Mouse (Mus musculus): ENCODE measurements at regions not wholly inside any gene's neighbourhood (a gene's known extent, or its start where the extent isn't known, plus 50 kb on each side); places are given as distances from the start of the nearest gene placed in this dataset.

- WGBS: 96% methylated on average over 3 of the region's 3 CpGs
- H3K9ac ChIP-seq (replicated peaks): no peak overlapping the region
- H3K36me3 ChIP-seq: no peaks in the 10 kb centered on the region
- H3K4me3 ChIP-seq (replicated peaks): no peak overlapping the region
- no peak for ATAC-seq
- H3K4me1 ChIP-seq (replicated peaks): no peaks in the 10 kb centered on the region
- H3K27me3 ChIP-seq: no peaks in the 10 kb centered on the region
- H3K4me2 ChIP-seq (replicated peaks): no peak overlapping the region
- no peaks in the 10 kb centered on the region for H3K9me3 ChIP-seq
- no peak overlapping the region for H3K27ac ChIP-seq
Measured at GRCm38 (mm10) chr1:78876156-78876555, 59.6 kb downstream of the Kcne4 start.

GRCm38 (mm10) chr1:78879246-78879645 lies 62.7 kb downstream of the Kcne4 start:
- no peak for ATAC-seq
- 55% methylated on average over 2 of the region's 2 CpGs for WGBS
- no peak overlapping the region for H3K27ac ChIP-seq
- H3K4me3 ChIP-seq (replicated peaks): no peak overlapping the region
- H3K4me2 ChIP-seq (replicated peaks): no peak overlapping the region
- no peaks in the 10 kb centered on the region for H3K36me3 ChIP-seq
- H3K27me3 ChIP-seq: no peaks in the 10 kb centered on the region
- no peak overlapping the region for H3K9ac ChIP-seq (replicated peaks)
- no peaks in the 10 kb centered on the region for H3K9me3 ChIP-seq
- no peaks in the 10 kb centered on the region for H3K4me1 ChIP-seq (replicated peaks)

GRCm38 (mm10) chr1:78882455-78882854 lies 65.9 kb downstream of the Kcne4 start:
- 91% methylated on average over 3 of the region's 3 CpGs for WGBS
- H3K4me1 ChIP-seq (replicated peaks): no peaks in the 10 kb centered on the region
- no peaks in the 10 kb centered on the region for H3K27me3 ChIP-seq

GRCm38 (mm10) chr1:78889241-78889640 lies 72.7 kb downstream of the Kcne4 start:
- no peak overlapping the region for H3K27ac ChIP-seq
- H3K36me3 ChIP-seq: no peaks in the 10 kb centered on the region
- ATAC-seq: no peak
- H3K4me1 ChIP-seq (replicated peaks): no peaks in the 10 kb centered on the region
- no peak overlapping the region for H3K4me3 ChIP-seq (replicated peaks)
- H3K9me3 ChIP-seq: no peaks in the 10 kb centered on the region
- H3K9ac ChIP-seq (replicated peaks): no peak overlapping the region
- 86% methylated on average over 9 of the region's 9 CpGs for WGBS
- no peaks in the 10 kb centered on the region for H3K27me3 ChIP-seq
- H3K4me2 ChIP-seq (replicated peaks): no peak overlapping the region

More at GRCm38 (mm10) chr1:78882455-78882854, 65.9 kb downstream of the Kcne4 start:
- Histone ChIP-seq H3K9me3 (no peaks in the 10 kb centered on the region), H3K4me3 (replicated peaks) (no peak overlapping the region), H3K36me3 (no peaks in the 10 kb centered on the region), H3K9ac (replicated peaks) (no peak overlapping the region), H3K27ac (no peak overlapping the region), H3K4me2 (replicated peaks) (no peak overlapping the region)
- ATAC-seq: no peak

- Histone ChIP-seq H3K4me3 (replicated peaks) (no peak overlapping the region), H3K27me3 (no peaks in the 10 kb centered on the region), H3K27ac (no peak overlapping the region), H3K9ac (replicated peaks) (no peak overlapping the region), H3K4me2 (replicated peaks) (no peak overlapping the region), H3K4me1 (replicated peaks) (no peaks in the 10 kb centered on the region), H3K36me3 (no peaks in the 10 kb centered on the region), H3K9me3 (no peaks in the 10 kb centered on the region)
- 85% methylated on average over 3 of the region's 3 CpGs for WGBS
- no peak for ATAC-seq
Measured at GRCm38 (mm10) chr1:78891344-78891743, 74.8 kb downstream of the Kcne4 start.

- H3K4me1 ChIP-seq (replicated peaks): no peaks in the 10 kb centered on the region
- no peak overlapping the region for H3K4me3 ChIP-seq (replicated peaks)
- no peak overlapping the region for H3K27ac ChIP-seq
- no peaks in the 10 kb centered on the region for H3K9me3 ChIP-seq
- no peak for ATAC-seq
- 88% methylated on average over 4 of the region's 4 CpGs for whole genome bisulfite sequencing
- H3K27me3 ChIP-seq: no peaks in the 10 kb centered on the region
- H3K9ac ChIP-seq (replicated peaks): no peak overlapping the region
- no peak overlapping the region for H3K4me2 ChIP-seq (replicated peaks)
- H3K36me3 ChIP-seq: no peaks in the 10 kb centered on the region
Measured at GRCm38 (mm10) chr1:78894301-78894700, 77.7 kb downstream of the Kcne4 start.

- Histone ChIP-seq H3K4me3 (replicated peaks) (no peak overlapping the region), H3K4me2 (replicated peaks) (no peak overlapping the region), H3K4me1 (replicated peaks) (no peaks in the 10 kb centered on the region), H3K36me3 (no peaks in the 10 kb centered on the region), H3K9me3 (no peaks in the 10 kb centered on the region), H3K9ac (replicated peaks) (no peak overlapping the region), H3K27ac (no peak overlapping the region), H3K27me3 (no peaks in the 10 kb centered on the region)
- 87% methylated on average over 2 of the region's 2 CpGs for WGBS
- ATAC-seq: no peak
Measured at GRCm38 (mm10) chr1:78895112-78895511, 78.6 kb downstream of the Kcne4 start.

- H3K4me1 ChIP-seq (replicated peaks): peaks cover 9% of the 10 kb centered on the region; the same call in 1 of the 2 replicates
- ATAC-seq: no peak
- no peaks in the 10 kb centered on the region for H3K9me3 ChIP-seq
- no peaks in the 10 kb centered on the region for H3K27me3 ChIP-seq
- H3K4me3 ChIP-seq (replicated peaks): no peak overlapping the region
- H3K36me3 ChIP-seq: no peaks in the 10 kb centered on the region
- H3K27ac ChIP-seq: no peak overlapping the region
- no peak overlapping the region for H3K9ac ChIP-seq (replicated peaks)
- no peak overlapping the region for H3K4me2 ChIP-seq (replicated peaks)
- 81% methylated on average over 1 of the region's 1 CpGs for WGBS
Measured at GRCm38 (mm10) chr1:78907591-78907990, 91.0 kb downstream of the Kcne4 start.

- ATAC-seq: peak; percentile 71; the same call in 1 of the 2 replicates
- Histone ChIP-seq H3K4me1 (replicated peaks) (peaks cover 9% of the 10 kb centered on the region; the same call in 1 of the 2 replicates), H3K36me3 (no peaks in the 10 kb centered on the region), H3K27ac (no peak overlapping the region), H3K9me3 (no peaks in the 10 kb centered on the region), H3K4me3 (replicated peaks) (no peak overlapping the region), H3K4me2 (replicated peaks) (no peak overlapping the region), H3K27me3 (no peaks in the 10 kb centered on the region), H3K9ac (replicated peaks) (no peak overlapping the region)
- WGBS: 26% methylated on average over 5 of the region's 5 CpGs
Measured at GRCm38 (mm10) chr1:78907991-78908390, 91.4 kb downstream of the Kcne4 start.

GRCm38 (mm10) chr1:78913791-78914190 lies 97.2 kb downstream of the Kcne4 start:
- 42% methylated on average over 2 of the region's 2 CpGs for WGBS
- no peak overlapping the region for H3K4me2 ChIP-seq (replicated peaks)
- no peaks in the 10 kb centered on the region for H3K9me3 ChIP-seq
- no peak overlapping the region for H3K27ac ChIP-seq
- no peak for ATAC-seq
- no peaks in the 10 kb centered on the region for H3K36me3 ChIP-seq
- peaks cover 3% of the 10 kb centered on the region; the same call in 1 of the 2 replicates for H3K4me1 ChIP-seq (replicated peaks)
- H3K27me3 ChIP-seq: no peaks in the 10 kb centered on the region
- H3K9ac ChIP-seq (replicated peaks): no peak overlapping the region
- H3K4me3 ChIP-seq (replicated peaks): no peak overlapping the region

GRCm38 (mm10) chr1:78919863-78920262 lies 103.3 kb downstream of the Kcne4 start:
- ATAC-seq: no peak
- Histone ChIP-seq H3K4me3 (replicated peaks) (no peak overlapping the region), H3K4me1 (replicated peaks) (no peaks in the 10 kb centered on the region), H3K36me3 (no peaks in the 10 kb centered on the region), H3K9me3 (no peaks in the 10 kb centered on the region), H3K4me2 (replicated peaks) (no peak overlapping the region), H3K9ac (replicated peaks) (no peak overlapping the region), H3K27ac (no peak overlapping the region), H3K27me3 (no peaks in the 10 kb centered on the region)
- 24% methylated on average over 1 of the region's 1 CpGs for WGBS

GRCm38 (mm10) chr1:78929975-78930374 lies 113.4 kb downstream of the Kcne4 start:
- Histone ChIP-seq H3K4me1 (replicated peaks) (no peaks in the 10 kb centered on the region), H3K9me3 (no peaks in the 10 kb centered on the region), H3K4me3 (replicated peaks) (no peak overlapping the region), H3K9ac (replicated peaks) (no peak overlapping the region), H3K27ac (no peak overlapping the region), H3K27me3 (no peaks in the 10 kb centered on the region), H3K36me3 (no peaks in the 10 kb centered on the region), H3K4me2 (replicated peaks) (no peak overlapping the region)
- no peak for ATAC-seq
- 84% methylated on average over 1 of the region's 1 CpGs for WGBS

- no peak overlapping the region for H3K4me3 ChIP-seq (replicated peaks)
- ATAC-seq: no peak
Measured at GRCm38 (mm10) chr1:78939871-78940270, 123.3 kb downstream of the Kcne4 start.

More at GRCm38 (mm10) chr1:78939871-78940270, 123.3 kb downstream of the Kcne4 start:
- H3K9me3 ChIP-seq: no peaks in the 10 kb centered on the region
- no peak overlapping the region for H3K27ac ChIP-seq
- H3K9ac ChIP-seq (replicated peaks): no peak overlapping the region
- H3K4me1 ChIP-seq (replicated peaks): no peaks in the 10 kb centered on the region
- no peaks in the 10 kb centered on the region for H3K27me3 ChIP-seq
- H3K4me2 ChIP-seq (replicated peaks): no peak overlapping the region
- no peaks in the 10 kb centered on the region for H3K36me3 ChIP-seq

Data from midbrain, embryonic 13.5 days (tissue).